Mouse (Mus musculus) central nervous system, embryonic 14 days (tissue): ENCODE results near the gene Zfp101. TPM values are rescaled to one million over a fixed set of nuclear protein-coding genes. Genes with fewer than 3 reads are reported as not detected.

Experiments used
- polyA plus RNA-seq: library from polyadenylated mRNA; depleted of rRNA; stranded (reverse); fragments of >200 nt; gene quantifications from 2 replicates; pipeline ENCODE4 v1.2.3, GENCODE M21; 2012; rRNA removed

The Zfp101 gene
- polyA plus RNA-seq = 19.1 and 21.0 TPM in 2 replicates

DNA sequence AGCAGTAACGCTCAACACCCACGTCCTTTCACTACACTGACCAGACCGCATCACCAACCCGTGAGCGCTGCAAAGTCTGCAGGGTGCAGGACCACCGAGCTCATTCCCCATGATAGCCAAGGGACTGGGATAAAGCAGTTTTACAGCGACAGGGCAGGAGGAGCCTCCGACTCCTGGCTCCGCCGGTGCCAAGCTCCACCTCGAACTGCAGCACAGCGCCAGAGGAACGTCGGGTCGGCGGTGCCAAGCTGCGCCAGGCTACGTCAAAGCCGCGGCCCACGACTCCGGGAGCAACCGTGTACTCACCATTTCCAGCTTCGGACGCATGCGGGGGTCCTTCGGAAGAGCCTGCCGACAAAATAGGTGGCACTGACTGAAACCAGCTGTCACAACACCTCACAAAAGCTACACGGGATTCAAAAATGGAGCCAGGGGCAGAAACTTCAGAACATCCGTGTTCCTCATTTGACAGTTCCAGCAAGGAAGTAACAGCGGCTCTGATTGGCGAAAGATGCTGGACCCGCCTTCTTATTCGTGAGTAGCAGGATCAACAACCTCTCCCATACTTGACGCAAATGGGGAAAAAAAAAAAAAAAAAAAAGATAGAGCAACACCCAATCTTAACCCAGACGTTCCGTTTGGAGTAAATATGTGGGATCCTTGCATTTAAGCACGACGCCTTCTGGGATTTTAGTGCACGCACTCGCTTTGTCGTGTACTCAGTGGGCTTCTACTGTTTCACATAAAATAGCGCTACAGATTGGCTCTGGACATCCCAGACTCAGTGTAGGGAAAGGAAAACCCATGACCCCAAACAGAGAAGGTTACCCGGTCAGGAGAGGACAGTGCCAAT, at the start of gene Zfp101:
Zfp101 (minus strand) TSS at position 460 of the 853 bp plus-strand sequence.

DNA sequence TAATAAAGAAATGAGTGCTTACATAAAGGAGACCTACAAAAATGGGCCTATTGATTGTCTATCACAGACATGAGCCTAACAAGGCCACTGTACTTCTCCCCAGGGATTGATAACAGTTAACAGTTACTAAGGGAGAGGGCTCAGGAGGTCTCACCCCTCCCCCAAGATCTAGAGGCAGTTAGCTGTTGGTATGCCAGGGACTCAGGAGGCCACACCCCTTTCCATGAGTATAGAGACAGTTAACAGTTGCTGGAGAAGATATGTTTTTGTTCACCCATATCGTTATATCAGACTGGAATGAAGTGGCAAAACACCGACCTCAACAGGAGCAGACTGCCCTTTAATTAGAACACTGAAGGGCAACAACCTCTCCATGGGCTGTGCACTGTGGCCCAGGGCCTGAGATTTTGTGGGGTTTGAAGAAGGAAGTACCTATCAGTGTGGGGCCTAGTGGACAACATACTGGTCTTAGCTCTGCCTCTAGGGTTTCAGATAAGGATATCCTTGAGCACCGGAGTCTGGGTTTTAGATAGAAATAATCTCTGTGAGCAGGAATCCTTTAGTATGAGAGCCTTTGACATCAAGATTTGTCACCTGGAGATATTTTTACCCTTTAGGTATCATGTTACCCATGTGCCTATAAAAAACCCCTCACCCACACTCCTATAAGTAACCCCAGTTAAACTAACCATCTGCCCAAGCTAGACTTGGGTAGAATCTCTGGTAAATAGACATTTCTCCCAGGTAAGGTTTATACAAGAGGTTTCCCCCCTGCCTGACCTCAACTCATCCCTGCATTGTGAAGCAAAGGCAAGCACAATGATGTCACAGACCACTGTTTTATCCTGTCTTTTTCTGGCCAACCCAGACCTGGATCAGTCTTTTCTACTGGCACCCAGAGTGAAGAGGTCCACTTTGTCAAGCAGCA, 37.8 kb upstream of the Zfp101 start, which contains the start of gene Actl9:
Actl9 (plus strand) TSS at position 878 of the 928 bp plus-strand sequence.

DNA sequence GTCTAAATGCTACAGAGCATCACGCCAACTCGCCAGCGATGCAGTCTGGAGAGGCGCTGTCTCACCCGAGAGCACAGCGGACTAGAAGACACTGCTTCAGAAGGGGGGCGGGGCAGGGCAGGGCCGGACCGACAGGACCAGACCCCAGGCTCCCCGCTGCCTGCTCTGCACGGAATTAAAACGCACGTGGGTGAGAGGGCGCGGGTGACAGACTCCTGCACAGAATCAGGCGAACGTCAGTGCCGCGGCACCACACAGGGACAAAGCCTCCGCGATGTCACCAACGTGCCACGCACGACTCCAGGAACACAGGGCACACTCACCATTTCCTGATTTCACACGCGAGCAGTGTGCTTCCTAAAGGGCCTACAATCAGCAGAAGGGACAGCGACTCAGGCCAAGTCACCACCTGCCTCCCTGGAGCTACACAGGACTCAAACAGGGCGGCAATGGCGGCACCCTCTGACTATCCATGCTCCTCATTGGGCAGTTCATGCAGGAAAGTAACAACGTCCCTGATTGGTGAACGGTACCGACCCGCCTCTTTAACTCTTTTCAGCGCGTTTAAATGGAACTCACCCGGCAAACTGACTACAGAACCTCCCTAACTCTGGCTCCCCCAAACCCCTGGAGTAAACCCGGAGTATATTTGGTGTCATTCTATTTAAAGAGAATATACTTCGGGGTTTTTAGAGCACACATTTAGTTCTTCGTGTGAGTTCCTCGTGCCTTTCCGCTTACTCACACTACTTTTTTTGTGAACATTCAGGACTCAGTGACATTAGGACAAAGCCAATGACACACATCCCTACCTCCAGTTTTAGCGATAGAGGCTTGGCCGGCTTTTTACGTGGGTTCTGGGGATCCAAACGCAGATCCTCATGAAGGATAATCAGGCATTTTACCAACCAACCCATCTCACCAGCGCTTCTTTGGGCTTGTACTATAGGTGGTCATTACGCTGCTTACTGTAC, 35.7 kb downstream of the Zfp101 start, which contains the start of gene Zfp81:
Zfp81 (minus strand) TSS at position 468 of the 974 bp plus-strand sequence.

Other genes with a start within 250 kb of the Zfp101 start
- not detected in 2 replicates for gene Olfr55, start 226.2 kb downstream of the Zfp101 start, polyA plus RNA-seq
- not detected in 2 replicates for gene Olfr239, start 203.3 kb downstream of the Zfp101 start, polyA plus RNA-seq
- gene Olfr1564, start 173.0 kb downstream of the Zfp101 start, polyA plus RNA-seq = 0.32 and 0.38 TPM in 2 replicates
- 9.1 and 9.6 TPM in 2 replicates for gene Zfp955a, start 139.5 kb downstream of the Zfp101 start, polyA plus RNA-seq
- gene Olfr63, start 130.0 kb downstream of the Zfp101 start, polyA plus RNA-seq = not detected in 2 replicates
- 11.1 and 11.2 TPM in 2 replicates for gene Zfp955b, start 105.1 kb downstream of the Zfp101 start, polyA plus RNA-seq
- gene Zfp81, start 35.8 kb downstream of the Zfp101 start, polyA plus RNA-seq = 14.8 and 18.2 TPM in 2 replicates
- 0.08 and 0.15 TPM in 2 replicates for gene Actl9, start 38.3 kb upstream of the Zfp101 start, polyA plus RNA-seq
- gene Adamts10, start 129.6 kb upstream of the Zfp101 start, polyA plus RNA-seq = 120 and 157 TPM in 2 replicates
- 1.8 TPM in 2 replicates for gene Myo1f, start 161.1 kb upstream of the Zfp101 start, polyA plus RNA-seq
- gene Zfp414, start 234.4 kb upstream of the Zfp101 start, polyA plus RNA-seq = 119 and 126 TPM in 2 replicates
- 0.96 and 1.2 TPM in 2 replicates for gene Pram1, start 243.4 kb upstream of the Zfp101 start, polyA plus RNA-seq